Mouse (Mus musculus) adrenal gland (tissue): ENCODE measurements around the gene Ofd1.

Experiments used
- intact Hi-C: fragments of 180-260 bp; cut with DNase I; formaldehyde crosslinking; loops from one replicate; pipeline ENCODE4 v1.15.1; 2025
- long read RNA-seq, 2 experiments: library from polyadenylated mRNA; unstranded; transcript quantifications; one replicate each; pipeline ENCODE4 v2.0.0; 2020; ENCODE audit warnings: borderline replicate concordance in 1 of 2; ENCODE audit not compliant: insufficient replicate concordance in 1 of 2

Gene Ofd1
- long read RNA-seq, experiment 1, full-length matches to known transcripts: 1 of 13 reads
- long read RNA-seq, experiment 1, partial matches to known transcripts: 9 of 13 reads
- long read RNA-seq, experiment 1, other reads (novel, unspliced or antisense): 3 of 13 reads
- long read RNA-seq, experiment 2, full-length matches to known transcripts: 1 of 14 reads
- long read RNA-seq, experiment 2, partial matches to known transcripts: 13 of 14 reads
- long read RNA-seq, experiment 2, other reads (novel, unspliced or antisense): 0 of 14 reads

GRCm38 (mm10) chrX:166440616-166441063 is at the start of gene Ofd1:
Ofd1 (minus strand) TSS chrX:166440704.
- intact Hi-C loops: no loop called here

GRCm38 (mm10) chrX:166479365-166479983 is 39.0 kb upstream of the Ofd1 start, which contains the start of gene Rab9:
Rab9 (minus strand) TSS chrX:166479867.
- intact Hi-C loops: no loop called here

DNA sequence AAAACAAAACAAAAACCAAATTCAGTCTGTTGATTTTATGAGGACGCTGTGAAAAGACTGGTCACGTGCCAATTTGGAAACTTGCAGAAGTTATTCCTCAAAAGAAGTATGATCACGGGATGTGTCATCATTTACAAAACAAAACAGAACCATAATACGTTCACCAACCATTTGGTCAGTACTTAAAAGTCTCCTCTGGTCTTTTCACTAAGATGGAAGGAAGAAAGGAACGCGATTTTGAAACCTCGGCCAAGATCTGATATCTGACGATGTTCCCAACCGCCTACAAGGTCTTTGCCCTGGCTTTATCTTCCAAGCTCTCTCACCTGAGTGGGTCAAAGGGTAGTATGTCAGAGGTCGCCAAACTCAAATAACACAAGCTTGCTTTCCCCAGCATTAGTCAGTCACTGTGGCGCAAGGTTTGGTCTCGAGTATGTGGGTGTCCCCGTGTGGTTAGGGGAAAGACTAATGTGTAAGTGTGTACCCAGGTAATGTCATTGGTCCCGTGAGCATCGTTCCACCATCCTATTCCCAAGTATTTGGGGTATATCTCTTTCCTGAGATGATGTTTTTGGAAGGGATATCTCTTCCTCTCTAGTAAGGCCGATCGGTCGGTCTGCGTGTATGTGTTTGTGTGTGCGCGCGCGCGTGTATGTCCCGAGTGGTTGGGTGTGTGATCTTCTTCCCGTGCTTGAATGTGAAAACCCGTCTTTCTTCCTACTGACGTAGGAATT is 38.3 kb upstream of the Ofd1 start:
- intact Hi-C loops: no loop called here

GRCm38 (mm10) chrX:166477393-166477792 is 36.9 kb upstream of the Ofd1 start:
- intact Hi-C loops: no loop called here

DNA sequence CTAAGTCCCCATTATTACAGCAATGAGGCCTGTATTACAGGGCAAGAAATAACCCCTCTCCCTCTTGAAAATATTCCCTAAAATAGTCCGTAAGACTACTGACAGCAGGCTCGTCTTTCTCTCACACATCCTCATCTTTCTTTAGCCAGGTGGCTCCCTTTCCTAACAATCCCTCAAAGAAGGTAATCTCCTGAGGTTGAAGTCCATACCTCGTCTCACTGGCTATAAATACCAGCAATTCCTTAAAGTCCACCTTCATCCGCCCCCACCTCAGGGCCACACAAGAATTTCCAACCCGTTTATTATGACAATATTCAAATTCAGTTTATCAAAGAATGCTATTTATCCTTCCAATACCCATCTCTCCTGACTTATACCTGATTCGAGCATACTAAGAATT is 32.1 kb upstream of the Ofd1 start:
- intact Hi-C loops: no loop called here

DNA sequence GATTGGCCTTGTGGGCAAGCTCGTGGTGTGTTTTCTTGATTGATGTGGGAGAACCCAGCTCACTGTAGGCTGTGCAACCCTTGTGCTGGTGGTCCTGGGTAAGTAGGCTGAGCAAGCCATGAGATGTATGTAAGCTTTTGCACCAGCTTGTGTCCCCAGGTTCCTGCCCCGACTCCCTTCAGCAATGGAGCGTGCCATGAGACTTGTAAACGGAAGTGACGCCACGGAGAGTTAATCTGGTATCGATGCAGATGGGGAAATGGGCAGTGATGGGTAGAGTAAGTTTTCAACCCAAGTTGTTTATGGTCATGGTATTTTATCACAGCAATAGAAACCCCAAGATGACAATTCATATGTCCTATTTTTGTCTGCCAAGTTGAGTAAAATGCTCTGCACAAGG is 27.8 kb upstream of the Ofd1 start:
- intact Hi-C loops: no loop called here

DNA sequence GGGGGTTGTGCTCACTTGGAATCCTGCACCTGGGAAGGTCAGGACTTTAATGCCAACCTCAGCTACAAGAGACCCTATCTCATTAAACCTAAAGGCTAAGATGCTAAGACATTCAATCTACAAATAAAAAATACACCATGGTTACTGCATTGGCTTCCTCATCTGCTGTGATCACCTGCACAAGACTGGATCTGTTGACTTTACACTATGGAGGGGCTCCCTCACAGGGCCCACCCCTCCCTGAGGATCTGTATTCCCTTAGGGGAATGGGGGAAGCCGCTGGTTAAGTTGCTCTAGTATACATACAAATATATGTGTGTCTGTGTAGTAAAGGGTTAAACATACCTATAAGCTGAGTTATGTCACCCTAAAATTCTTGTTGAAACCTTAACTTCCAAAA is 15.0 kb upstream of the Ofd1 start:
- intact Hi-C loops: no loop called here

DNA sequence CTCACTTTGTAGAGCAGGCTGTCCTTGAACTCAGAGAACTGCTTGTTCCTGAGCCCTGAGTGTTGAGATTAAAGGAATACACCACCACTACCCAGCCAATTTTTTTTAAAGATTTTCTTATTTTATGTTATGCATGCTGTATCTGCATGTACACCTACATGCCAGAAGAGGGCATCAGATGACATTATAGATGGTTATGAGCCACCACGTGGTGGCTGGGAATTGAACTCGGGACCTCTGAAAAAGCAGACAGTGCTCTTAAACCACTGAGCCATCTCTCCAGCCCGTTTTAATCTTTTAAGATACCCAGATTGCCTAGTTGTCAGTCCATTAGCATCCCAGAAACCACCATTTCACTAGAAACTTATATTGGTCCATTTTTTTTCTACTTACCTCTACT is 13.8 kb upstream of the Ofd1 start:
- intact Hi-C loops: no loop called here

GRCm38 (mm10) chrX:166453532-166453931 is 13.0 kb upstream of the Ofd1 start:
- intact Hi-C loops: no loop called here

- intact Hi-C loops: no loop called here
These were observed 4.0 kb upstream of the Ofd1 start for GRCm38 (mm10) chrX:166444552-166444951.

GRCm38 (mm10) chrX:166440036-166440615 is 378 bp downstream of the Ofd1 start, which contains the start of gene Trappc2:
Trappc2 (plus strand) TSS chrX:166440574.
- intact Hi-C loops: no loop called here

- intact Hi-C loops: loop anchor here (10.0 kb wide), 1 partner anchor 220 kb away; no protein-coding TSS in a partner anchor
These were observed 5.7 kb downstream of the Ofd1 start for GRCm38 (mm10) chrX:166434812-166435211.

GRCm38 (mm10) chrX:166416196-166416595 is 24.3 kb downstream of the Ofd1 start:
- intact Hi-C loops: no loop called here

GRCm38 (mm10) chrX:166407865-166408264 is 32.6 kb downstream of the Ofd1 start:
- intact Hi-C loops: no loop called here

GRCm38 (mm10) chrX:166393753-166394152 is 46.8 kb downstream of the Ofd1 start:
- intact Hi-C loops: no loop called here

GRCm38 (mm10) chrX:166386656-166387055 is 53.8 kb downstream of the Ofd1 start:
- intact Hi-C loops: no loop called here

DNA sequence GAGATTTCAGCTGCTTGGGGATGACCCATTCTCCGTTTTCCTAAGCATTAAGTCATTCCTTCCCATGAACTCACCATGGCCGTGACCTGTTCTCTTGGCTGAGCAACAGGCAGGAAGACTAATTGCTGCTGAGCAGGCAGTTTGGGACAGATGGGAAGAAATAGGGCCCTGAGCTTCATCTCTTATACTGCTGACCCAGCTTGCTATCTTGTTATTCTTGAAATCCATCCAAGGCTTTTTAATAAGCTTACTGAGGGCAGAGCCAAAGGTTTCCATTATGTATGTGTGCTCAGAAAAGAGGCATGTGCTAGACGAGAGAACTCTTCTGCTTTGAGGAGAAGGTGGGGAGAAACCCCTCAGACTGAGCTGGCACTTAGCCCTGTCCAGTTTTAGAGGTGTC is 55.6 kb downstream of the Ofd1 start:
- intact Hi-C loops: no loop called here

DNA sequence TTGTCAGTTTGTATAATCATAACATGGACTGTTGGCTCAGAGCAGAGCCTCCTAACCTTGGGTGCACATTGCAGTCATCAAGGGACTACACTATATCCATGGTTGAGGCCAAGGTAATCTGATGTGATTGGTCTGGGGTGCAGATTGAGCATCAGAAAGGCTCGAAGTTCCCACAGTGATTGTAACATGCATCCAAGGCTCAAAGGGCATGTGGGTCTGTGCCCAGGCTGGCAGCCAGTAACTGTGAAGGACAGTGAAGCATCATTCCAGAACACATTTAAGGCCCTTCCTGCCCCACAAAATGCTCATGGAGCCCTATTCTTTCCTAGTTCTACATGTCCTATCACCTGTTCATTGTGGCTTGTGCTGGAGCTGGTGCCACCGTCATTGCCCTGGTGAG is 56.9 kb downstream of the Ofd1 start:
- intact Hi-C loops: no loop called here

- intact Hi-C loops: no loop called here
These were observed 61.9 kb downstream of the Ofd1 start for GRCm38 (mm10) chrX:166378652-166379051.

- intact Hi-C loops: no loop called here
These were observed 63.7 kb downstream of the Ofd1 start for GRCm38 (mm10) chrX:166376681-166377328.
